Comparison of ENCODE assay signal across 21 mouse cellular contexts in genomic region chr9:121419011-121419410, GRCm38 (mm10).
"Had no signal": no experiment of that assay in that cellular context is flagged by ENCODE, and none has a peak within 500 bp of the region (broad histone marks: within the 10 kb centered on the region; RNA-seq: fewer than 3 reads in every experiment).

No protein-coding gene starts in this region.

- H3K36me3 ChIP-seq: limb, embryonic 10.5 days; liver, embryonic 12.5 days; stomach, embryonic 15.5 days had no signal

- H3K9ac ChIP-seq: limb, embryonic 13.5 days; liver, embryonic 12.5 days; lung, embryonic 14.5 days; midbrain, embryonic 12.5 days; midbrain, embryonic 15.5 days; neural tube, embryonic 13.5 days; stomach, embryonic 15.5 days had no signal

- DNase-seq: kidney, adult 2 months; layer of hippocampus, adult 9-11 months; liver; lung, embryonic 14.5 days; lung, postnatal 10 days; lung, postnatal 4 days; retina, postnatal 1 day; right cerebral cortex, postnatal 25 days; spleen, adult 18-20 months; thymus, adult 2 months; thymus, postnatal 14 days had no signal

- H3K27ac ChIP-seq: kidney, postnatal 0 days; layer of hippocampus, adult 2 months; limb, embryonic 10.5 days; limb, embryonic 13.5 days; liver, embryonic 12.5 days; midbrain, embryonic 12.5 days; midbrain, embryonic 15.5 days; neural tube, embryonic 13.5 days; stomach, embryonic 15.5 days had no signal

- H3K9me3 ChIP-seq: limb, embryonic 10.5 days; limb, embryonic 13.5 days; liver, embryonic 12.5 days; midbrain, embryonic 12.5 days; midbrain, embryonic 15.5 days; neural tube, embryonic 13.5 days; stomach, embryonic 15.5 days had no signal

- H3K4me2 ChIP-seq: limb, embryonic 13.5 days; liver, embryonic 12.5 days; lung, embryonic 14.5 days; midbrain, embryonic 12.5 days; midbrain, embryonic 15.5 days; neural tube, embryonic 13.5 days; stomach, embryonic 15.5 days had no signal

- ATAC-seq: inflammation-experienced regulatory T-cells, adult 6 months; liver, embryonic 12.5 days; midbrain, embryonic 15.5 days had no signal

- H3K4me1 ChIP-seq: limb, embryonic 10.5 days; midbrain, embryonic 12.5 days; midbrain, embryonic 15.5 days had no signal

- H3K4me3 ChIP-seq: layer of hippocampus, adult 2 months; limb, embryonic 10.5 days; limb, embryonic 13.5 days; liver, embryonic 12.5 days; midbrain, embryonic 12.5 days; midbrain, embryonic 15.5 days; neural tube, embryonic 13.5 days; stomach, embryonic 15.5 days had no signal

- H3K27me3 ChIP-seq: limb, embryonic 13.5 days; liver, embryonic 12.5 days; midbrain, embryonic 12.5 days; midbrain, embryonic 15.5 days; neural tube, embryonic 13.5 days; stomach, embryonic 15.5 days had no signal
